ENCODE assay signal across 14 mouse cellular contexts in genomic region chr8:11198650-11199049, GRCm38 (mm10).
"Had no signal": no experiment of that assay in that cellular context is flagged by ENCODE, and none has a peak within 500 bp of the region (broad histone marks: within the 10 kb centered on the region; RNA-seq: fewer than 3 reads in every experiment).

No protein-coding gene starts in this region.

- H3K9me3 ChIP-seq: limb, embryonic 12.5 days; neural tube, embryonic 13.5 days had no signal

- H3K27ac ChIP-seq: layer of hippocampus, adult 2 months; limb, embryonic 12.5 days; liver, embryonic 14.5 days; neural tube, embryonic 13.5 days had no signal

- DNase-seq: kidney, adult 18-20 months; liver; lung, adult 18-20 months; retina, postnatal 1 day; right cerebral cortex, postnatal 4 days; spleen, adult 18-20 months; thymus, adult 2 months; thymus, postnatal 25 days had no signal

- H3K9ac ChIP-seq: limb, embryonic 12.5 days; liver, embryonic 14.5 days; neural tube, embryonic 13.5 days had no signal

- H3K4me3 ChIP-seq: layer of hippocampus, adult 2 months; limb, embryonic 12.5 days; neural tube, embryonic 13.5 days had no signal

- ATAC-seq: midbrain, embryonic 16.5 days had no signal

- H3K4me1 ChIP-seq: limb, embryonic 12.5 days had no signal

- H3K36me3 ChIP-seq: neural tube, embryonic 13.5 days had no signal

- H3K4me2 ChIP-seq: limb, embryonic 12.5 days; midbrain, embryonic 11.5 days; neural tube, embryonic 13.5 days had no signal

- H3K27me3 ChIP-seq: limb, embryonic 12.5 days; neural tube, embryonic 13.5 days had no signal
